Mouse (Mus musculus): ENCODE results near the gene Aktip.

Aktip gene

DNA sequence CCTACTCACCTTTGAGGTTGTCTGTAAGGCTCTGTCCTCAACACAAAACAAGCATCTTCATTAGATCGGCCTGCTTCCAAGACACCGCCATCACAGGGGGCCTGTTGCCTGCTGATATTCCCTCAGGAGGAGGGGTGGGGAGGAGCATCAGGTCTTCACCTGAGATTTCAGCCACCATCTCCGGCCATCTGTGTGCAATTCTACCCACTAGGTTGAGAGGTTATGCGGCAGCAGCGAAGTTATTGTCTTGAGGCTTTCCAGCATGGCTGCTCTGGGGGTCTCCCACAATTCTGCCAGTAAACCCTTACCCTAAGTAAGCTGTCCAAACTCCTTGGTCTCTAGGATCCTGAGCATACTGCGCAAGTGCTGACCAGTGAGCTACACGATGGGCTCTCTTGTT lies at the start of gene Aktip:
Aktip (minus strand) TSS at position 101 of the 400 bp plus-strand sequence.
- no peak for DNase-seq

- DNase-seq = no peak
These were observed 46.2 kb upstream of the Aktip start for GRCm38 (mm10) chr8:91245821-91246454.

DNA sequence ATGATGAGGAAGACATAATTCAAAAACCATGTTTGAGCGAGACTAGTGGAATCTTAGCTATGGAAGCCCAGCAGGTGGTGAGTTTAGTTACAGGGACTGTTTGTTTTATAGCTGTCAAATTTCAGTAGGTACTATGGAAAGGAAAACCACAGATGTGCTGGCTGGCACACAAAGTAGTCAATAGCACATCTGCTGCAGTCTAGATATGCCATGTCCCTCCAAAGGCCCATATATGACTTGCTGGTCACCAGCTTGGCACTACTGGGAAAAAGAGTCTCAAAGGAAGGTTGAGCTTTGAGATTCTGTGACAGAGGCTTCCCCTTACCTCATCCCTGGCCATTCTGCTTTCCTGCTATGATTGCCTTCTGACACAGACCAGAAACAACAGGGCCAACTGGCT lies 42.9 kb upstream of the Aktip start:
- peak; percentile 19 for DNase-seq

GRCm38 (mm10) chr8:91241873-91242519 lies 42.2 kb upstream of the Aktip start:
- no peak for DNase-seq

- DNase-seq = no peak
These were observed 41.6 kb upstream of the Aktip start for GRCm38 (mm10) chr8:91241371-91241770.

GRCm38 (mm10) chr8:91237191-91237590 lies 37.4 kb upstream of the Aktip start:
- DNase-seq = no peak

GRCm38 (mm10) chr8:91234097-91234496 lies 34.3 kb upstream of the Aktip start:
- no peak for DNase-seq

DNA sequence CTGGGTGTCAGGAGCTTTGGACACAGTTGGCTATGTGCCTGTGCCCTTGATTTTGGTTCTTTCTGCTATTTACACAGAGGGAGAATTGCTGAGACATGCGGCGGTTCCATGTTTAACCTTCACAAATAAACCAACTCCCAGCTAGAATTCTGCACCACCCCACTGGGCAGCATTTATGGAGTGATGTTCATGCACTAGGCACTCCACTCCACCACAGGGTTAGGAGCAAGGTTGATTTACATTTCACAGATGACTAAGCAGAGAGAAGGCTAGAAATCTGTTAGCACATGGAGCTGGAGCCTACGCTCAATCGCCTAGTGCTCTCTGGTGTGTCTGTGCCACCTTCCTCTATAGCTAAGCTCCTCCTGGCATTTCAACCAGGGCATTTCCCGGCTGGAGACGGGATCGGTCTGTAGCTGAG lies 27.7 kb upstream of the Aktip start:
- DNase-seq = no peak

DNA sequence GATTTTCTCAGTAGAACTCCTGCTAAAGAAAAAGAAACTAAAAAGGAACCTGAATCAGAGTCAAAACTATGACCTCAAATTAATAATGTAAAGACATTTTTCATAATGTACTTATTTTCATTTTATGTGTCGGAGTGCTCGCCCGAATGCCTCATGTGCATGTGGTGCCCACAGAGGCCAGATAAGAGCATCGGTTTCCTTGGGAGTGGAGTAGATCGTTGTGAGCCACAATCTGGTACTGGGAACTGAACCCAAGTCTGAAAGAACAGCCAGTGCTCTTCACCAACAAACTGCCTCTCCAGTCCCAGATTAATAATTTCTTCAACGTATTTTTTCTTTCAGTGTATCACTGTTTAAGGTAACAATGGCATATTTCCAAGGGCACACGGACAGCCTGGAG lies 24.5 kb upstream of the Aktip start:
- no peak for DNase-seq

DNA sequence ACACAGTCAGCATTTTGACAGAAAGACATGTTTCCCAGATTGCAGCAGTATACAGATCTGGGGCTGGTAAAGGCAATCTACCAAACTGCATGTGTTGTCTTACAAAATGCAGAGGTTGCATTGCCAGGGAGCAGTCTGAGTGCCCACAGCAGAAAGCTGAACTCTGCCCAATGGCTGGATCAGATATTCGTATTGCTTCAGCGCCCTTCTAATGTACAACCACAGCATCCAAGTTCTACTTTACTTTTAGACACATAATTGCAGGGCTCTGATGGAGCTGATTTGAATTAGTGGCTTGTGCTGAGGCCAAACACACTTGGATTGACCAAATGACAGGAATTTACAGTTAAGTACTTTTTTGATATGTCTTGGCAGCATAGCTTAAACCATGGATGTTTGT lies 22.1 kb upstream of the Aktip start:
- no peak for DNase-seq

GRCm38 (mm10) chr8:91218271-91218670 lies 18.5 kb upstream of the Aktip start:
- DNase-seq = no peak

DNA sequence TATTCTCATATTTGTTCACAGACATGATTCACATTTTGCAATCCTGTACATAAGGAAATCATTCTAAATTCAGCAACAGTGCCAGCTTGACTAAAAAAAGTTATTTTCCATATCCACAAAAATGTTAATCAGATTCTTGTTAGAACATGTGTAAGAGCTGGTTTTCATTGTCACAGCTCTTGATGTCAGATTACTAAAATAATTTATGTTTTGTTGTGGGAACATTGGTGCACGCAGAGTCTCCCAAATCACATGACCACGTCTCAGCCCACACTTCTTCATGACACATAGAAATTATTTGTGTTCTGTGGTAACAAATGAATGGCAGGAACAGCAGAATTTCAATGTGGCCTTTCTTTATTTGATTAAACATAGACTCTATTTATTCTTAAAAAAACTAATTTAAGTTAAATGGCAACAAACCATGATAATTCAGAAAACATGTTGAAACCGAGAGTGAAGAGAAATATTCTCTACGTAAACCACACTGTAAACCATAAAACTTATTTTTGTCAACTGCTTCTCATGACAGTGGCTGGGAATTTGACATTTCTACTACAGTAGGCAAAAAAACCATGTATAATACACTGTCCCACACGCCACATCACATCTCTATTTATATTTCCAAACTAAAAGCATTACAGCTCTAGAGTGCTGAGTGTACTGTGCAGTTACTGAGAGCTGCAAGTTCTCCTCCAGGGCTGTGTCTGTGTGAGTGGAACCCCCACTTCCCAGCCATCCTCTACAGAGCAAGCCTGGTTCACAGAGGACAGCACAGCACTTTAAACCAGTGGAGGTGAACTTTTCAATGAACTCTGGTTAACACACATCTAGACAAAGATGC lies 17.5 kb upstream of the Aktip start:
- no peak for DNase-seq

GRCm38 (mm10) chr8:91214287-91214686 lies 14.5 kb upstream of the Aktip start:
- no peak for DNase-seq

DNA sequence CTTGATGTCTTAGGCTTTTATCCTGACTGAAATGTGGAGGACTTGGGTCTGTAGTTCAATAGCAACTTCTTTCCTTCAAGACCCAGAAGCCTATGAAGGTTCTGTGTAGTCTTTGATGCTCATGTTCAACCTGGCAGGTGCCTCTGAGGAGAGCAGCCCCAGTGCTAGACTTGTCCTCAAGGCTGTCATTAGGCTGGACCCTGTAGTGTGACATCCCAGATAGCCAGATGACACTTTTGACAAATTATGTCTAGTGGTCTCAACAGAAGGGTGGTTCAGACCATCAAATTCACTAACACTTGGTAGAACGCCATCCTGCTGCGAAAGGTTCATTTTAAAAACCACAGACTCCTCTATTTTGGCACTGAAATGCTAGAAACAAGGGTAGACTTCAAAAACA lies 13.2 kb upstream of the Aktip start:
- no peak for DNase-seq

DNA sequence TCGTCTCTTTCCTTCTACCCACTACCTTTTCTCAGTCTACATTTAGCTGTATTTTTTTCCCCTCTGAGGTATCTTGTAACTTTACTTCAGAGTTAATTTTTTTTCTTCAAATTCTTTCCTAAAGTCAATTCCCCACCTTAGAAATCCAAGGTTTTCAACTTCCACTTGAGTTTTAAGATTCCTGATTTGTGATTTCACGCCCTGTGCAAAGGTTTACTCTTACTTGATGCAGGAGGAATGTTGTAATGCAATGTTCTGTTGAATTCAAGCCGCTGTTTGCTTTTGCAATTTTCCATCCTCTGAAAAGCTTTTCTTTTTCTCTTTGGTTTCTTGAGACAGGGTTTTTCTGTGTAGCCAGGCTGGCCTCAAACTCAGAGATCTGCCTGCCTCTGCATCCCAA lies 9.9 kb upstream of the Aktip start:
- DNase-seq = no peak

- DNase-seq = no peak
These were observed 7.9 kb upstream of the Aktip start for GRCm38 (mm10) chr8:91207676-91208075.

DNA sequence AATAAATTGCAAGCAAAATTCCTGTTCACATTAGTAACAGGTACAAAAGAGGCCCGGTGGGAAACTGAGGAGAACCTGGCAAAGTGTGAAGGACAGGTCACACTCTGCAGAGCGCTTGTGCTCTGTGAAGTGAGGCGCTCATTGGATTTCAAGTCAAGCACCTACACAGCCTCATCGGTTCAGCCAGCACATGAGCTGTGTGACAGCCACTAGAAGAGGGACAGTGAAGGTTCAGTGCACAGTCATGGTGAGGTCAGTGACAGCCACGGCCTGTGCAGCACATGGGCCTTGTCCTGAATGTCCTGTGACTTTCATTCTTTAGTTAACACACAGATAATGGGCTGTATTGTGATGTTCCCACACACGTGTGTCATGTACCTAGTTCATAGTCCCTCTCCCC lies 6.1 kb upstream of the Aktip start:
- no peak for DNase-seq

DNA sequence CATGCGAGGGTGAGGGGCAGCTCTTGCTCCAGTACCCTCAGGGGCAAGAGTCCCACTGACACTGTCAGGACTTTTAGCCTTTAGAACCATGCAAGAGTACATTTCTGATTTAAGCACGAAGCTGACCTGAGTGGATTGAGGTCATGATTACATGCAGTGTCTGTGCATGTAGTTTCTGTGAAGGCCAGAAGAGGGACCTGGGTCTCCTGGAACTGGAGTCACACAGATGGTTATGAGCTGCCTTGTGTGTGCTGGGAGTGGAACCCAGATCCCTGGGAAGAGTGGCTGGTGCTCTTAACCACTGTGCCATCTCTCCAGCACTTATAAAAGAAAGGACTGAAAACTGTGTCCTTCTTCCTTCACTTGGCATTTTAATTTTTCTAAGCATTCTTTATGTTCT lies 1.4 kb upstream of the Aktip start:
- no peak for DNase-seq

GRCm38 (mm10) chr8:91198036-91198435 lies 1.7 kb downstream of the Aktip start:
- no peak for DNase-seq

- DNase-seq = peak; percentile 34
These were observed 2.5 kb downstream of the Aktip start for GRCm38 (mm10) chr8:91197233-91197632.

- peak; percentile 22 for DNase-seq
These were observed 3.1 kb downstream of the Aktip start for GRCm38 (mm10) chr8:91196661-91197060.

GRCm38 (mm10) chr8:91194081-91194480 lies 5.7 kb downstream of the Aktip start:
- DNase-seq = no peak

DNA sequence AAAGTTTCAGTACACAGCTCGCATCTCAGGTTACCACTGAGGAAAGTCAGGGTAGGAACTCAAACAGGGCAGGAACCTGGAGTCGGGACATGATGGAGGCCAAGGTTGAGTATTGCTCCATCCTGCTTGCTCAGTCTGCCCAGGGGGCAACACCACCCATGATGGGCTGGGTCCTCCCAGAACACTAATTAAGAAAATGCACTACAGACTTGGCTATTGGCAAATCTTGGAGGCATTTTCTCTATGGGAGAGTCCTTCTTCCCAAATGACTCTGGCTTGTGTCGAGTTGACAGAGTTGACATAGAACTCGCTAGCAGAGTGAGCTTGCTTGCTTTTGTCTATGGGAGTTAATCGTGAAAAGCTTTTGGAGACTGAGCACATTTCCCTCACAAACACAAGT lies 6.8 kb downstream of the Aktip start:
- DNase-seq = no peak

DNA sequence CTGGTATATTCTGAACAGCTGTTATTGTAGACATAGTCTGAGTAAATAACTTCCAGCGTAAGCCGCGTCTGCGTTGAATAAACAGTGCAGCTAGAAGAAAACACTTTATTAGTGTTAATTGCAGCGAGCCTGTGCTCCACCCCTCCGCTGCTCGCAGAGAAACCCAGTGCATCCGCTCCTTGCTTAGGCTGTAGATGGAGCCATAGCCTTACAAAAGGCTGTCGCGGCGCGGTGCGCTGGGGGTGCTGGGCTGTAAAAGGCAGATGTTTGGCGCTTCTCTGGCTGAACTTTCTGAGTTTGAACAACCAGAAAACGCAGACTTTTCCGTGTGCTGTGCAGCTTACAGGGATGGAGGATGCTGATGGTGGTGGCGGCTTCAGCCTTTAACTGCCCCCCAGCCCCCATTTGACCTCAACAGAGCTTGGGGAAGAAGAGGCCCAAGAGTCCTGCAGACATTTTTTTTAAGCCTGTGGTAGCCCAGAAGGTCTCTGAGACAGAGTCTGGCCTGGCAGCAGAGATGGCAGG lies 8.9 kb downstream of the Aktip start:
- peak; percentile 79 for DNase-seq

All from thymus, postnatal 25 days (tissue).